9 mouse cellular contexts compared by ENCODE assay signal in the genomic region with DNA sequence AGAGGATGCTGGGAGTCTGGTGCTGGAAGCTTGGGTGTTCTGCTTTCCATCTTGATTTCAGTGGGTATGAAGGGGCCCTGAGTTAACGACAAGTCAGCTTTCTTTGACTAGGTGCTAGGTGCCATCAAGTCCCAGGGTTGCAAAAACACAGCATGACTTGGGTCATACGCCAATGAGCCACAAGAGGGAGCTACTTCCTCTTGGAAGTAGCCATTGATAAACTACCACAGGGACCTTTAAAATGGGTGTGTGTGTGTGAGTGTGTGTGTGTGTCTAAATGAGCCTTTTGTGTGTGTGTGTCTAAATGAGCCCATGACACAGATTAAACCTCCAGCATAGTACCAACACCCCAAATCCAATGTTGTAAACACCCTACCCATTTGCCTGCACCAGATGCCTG.
DNase-seq lines count a peak whose midpoint lies in the region; ATAC-seq and TF ChIP-seq lines count a peak whose summit lies in the region.
"Had no signal": no experiment of that assay in that cellular context is flagged by ENCODE, and none has a peak within 500 bp of the region (broad histone marks: within the 10 kb centered on the region; RNA-seq: fewer than 3 reads in every experiment).

No protein-coding gene starts in this region.

- H3K79me2 ChIP-seq in CH12.LX (replicated peaks; ENCODE audit: control insufficient read depth, extremely low read depth, insufficient read depth, poor library complexity, severe bottlenecking) = no peaks in the 10 kb centered on the region

- DNase-seq in CH12.LX (ENCODE audit: extremely low read depth) = peak; percentile 82
- DNase-seq in adrenal gland, adult 8-10 months = peak; percentile 43
- peak; percentile 39 for DNase-seq in embryo, embryonic 11.5 days (ENCODE audit: low read depth, low spot score)
- peak; percentile 46 to 71 for DNase-seq in gastrocnemius, postnatal 4 days (ENCODE audit: low spot score in 2 of 2)
- peak; percentile 77 for DNase-seq in kidney, postnatal 14 days
- peak; percentile 65 to 71 (median 69) for DNase-seq in liver, embryonic 14.5 days (ENCODE audit: low read depth in 3 of 3, low spot score in 3 of 3)
- peak; percentile 68 for DNase-seq in right cerebral cortex, adult 18-20 months
- peak; percentile 64 for DNase-seq in urinary bladder, postnatal 25 days (ENCODE audit: low spot score)

- no peak for TF ChIP-seq EP300 in CH12.LX (IDR thresholded peaks at IDR 0.05; ENCODE audit: low read length)
- TF ChIP-seq EP300 in liver, embryonic 14.5 days (IDR thresholded peaks at IDR 0.05; ENCODE audit: low read depth) = no peak

- TF ChIP-seq POLR2A in CH12.LX (IDR thresholded peaks at IDR 0.05; ENCODE audit: low read depth, low read length) = no peak

- peak; percentile 66 to 88 for TF ChIP-seq CTCF in CH12.LX (conservative IDR thresholded peaks at IDR 0.05 in 1 of 2, IDR thresholded peaks at IDR 0.05 in 1 of 2; ENCODE audit: low read depth in 2 of 2, low read length in 2 of 2)
- peak; percentile 92 for TF ChIP-seq CTCF in liver, embryonic 14.5 days (IDR thresholded peaks at IDR 0.05; ENCODE audit: low read depth)

- dilution Hi-C loops in CH12.LX (cut with MboI; ENCODE audit: extremely low pct_ligation_motif_present, extremely low pct_unique_long_range_greater_than_20kb, low sequenced_read_pairs) = no loop called here

- peaks cover 0 to 78% of the 10 kb centered on the region in 2 experiments for H3K36me3 ChIP-seq in CH12.LX (replicated peaks in 1 of 2; ENCODE audit: control insufficient read depth in 1 of 2, insufficient read depth in 1 of 2, low read length in 1 of 2)
- no peaks in the 10 kb centered on the region; the same call in 1 of the 2 replicates for H3K36me3 ChIP-seq in liver, embryonic 14.5 days (replicated peaks; ENCODE audit: control insufficient read depth, insufficient read depth, low read depth)

- H3K27ac ChIP-seq in CH12.LX (ENCODE audit: insufficient read depth, low read depth) = no peak overlapping the region
- no peak overlapping the region for H3K27ac ChIP-seq in liver, embryonic 14.5 days
- H3K27ac ChIP-seq: limb, embryonic 12.5 days had no signal

- no peaks in the 10 kb centered on the region for H3K9me3 ChIP-seq in CH12.LX (replicated peaks; ENCODE audit: low read length)
- no peaks in the 10 kb centered on the region for H3K9me3 ChIP-seq in liver, embryonic 14.5 days (ENCODE audit: control insufficient read depth, low read length)
- H3K9me3 ChIP-seq: limb, embryonic 12.5 days had no signal

- in situ Hi-C loops in CH12.LX (cut with MboI; ENCODE audit: low pct_ligation_motif_present, low pct_unique_long_range_greater_than_20kb, low sequenced_read_pairs) = loop anchor here (25.0 kb wide), 1 partner anchor 465 kb away; no protein-coding TSS in a partner anchor

- ATAC-seq in liver, embryonic 14.5 days (ENCODE audit: insufficient read depth) = peak; percentile 22; the same call in 1 of the 2 replicates

- H3K4me1 ChIP-seq in CH12.LX (ENCODE audit: control insufficient read depth in 1 of 2, insufficient read depth in 2 of 2) = peaks cover 0 to 27% of the 10 kb centered on the region in 2 experiments; a peak in 2 of 4 replicates
- H3K4me1 ChIP-seq in liver, embryonic 14.5 days (replicated peaks; ENCODE audit: control insufficient read depth in 2 of 2, insufficient read depth in 2 of 2, low read length in 1 of 2) = peaks cover 24 to 35% of the 10 kb centered on the region in 2 experiments

- H3K4me3 ChIP-seq in CH12.LX (replicated peaks in 1 of 3; ENCODE audit: low read depth in 2 of 3, low read length in 2 of 3, poor library complexity in 1 of 3) = no peak overlapping the region
- H3K4me3 ChIP-seq in liver, embryonic 14.5 days (ENCODE audit: insufficient read depth in 1 of 2, low read depth in 2 of 2, low read length in 2 of 2) = no peak overlapping the region
- H3K4me3 ChIP-seq: limb, embryonic 12.5 days had no signal

- peak; percentile 90 for TF ChIP-seq RAD21 in CH12.LX (IDR thresholded peaks at IDR 0.05; ENCODE audit: low read depth, low read length)

- H3K27me3 ChIP-seq in CH12.LX (replicated peaks) = no peaks in the 10 kb centered on the region
- no peaks in the 10 kb centered on the region for H3K27me3 ChIP-seq in liver, embryonic 14.5 days (ENCODE audit: control insufficient read depth, insufficient read depth, low read length)
- H3K27me3 ChIP-seq: limb, embryonic 12.5 days had no signal

- no peak overlapping the region for H3K4me2 ChIP-seq in CH12.LX (ENCODE audit: insufficient read depth, low read depth, poor library complexity, severe bottlenecking)
- H3K4me2 ChIP-seq in liver, embryonic 14.5 days (ENCODE audit: low read depth) = no peak overlapping the region
- H3K4me2 ChIP-seq: limb, embryonic 12.5 days had no signal

- WGBS in liver, embryonic 14.5 days (ENCODE audit: insufficient replicate concordance) = 6% methylated on average over 2 of the region's 2 CpGs

- H3K9ac ChIP-seq in CH12.LX (ENCODE audit: insufficient read depth, low read depth) = no peak overlapping the region
- no peak overlapping the region for H3K9ac ChIP-seq in liver, embryonic 14.5 days (replicated peaks)
- H3K9ac ChIP-seq: limb, embryonic 12.5 days had no signal

TF ChIP-seq in CH12.LX, 34 proteins besides CTCF, POLR2A, EP300 and RAD21:
- no peak for TF ChIP-seq HCFC1 (IDR thresholded peaks at IDR 0.05; ENCODE audit: low read depth, low read length)
- TF ChIP-seq UBTF (IDR thresholded peaks at IDR 0.05; ENCODE audit: low read depth, low read length) = no peak
- TF ChIP-seq E2F4 (IDR thresholded peaks at IDR 0.05; ENCODE audit: insufficient replicate concordance, low read depth, low read length) = no peak
- TF ChIP-seq ZNF384 (IDR thresholded peaks at IDR 0.05; ENCODE audit: low read depth, low read length) = no peak
- peak; percentile 68 for TF ChIP-seq ZC3H11A (IDR thresholded peaks at IDR 0.05; ENCODE audit: low read depth, low read length)
- TF ChIP-seq RCOR1 (conservative IDR thresholded peaks at IDR 0.05; ENCODE audit: low read depth, low read length) = no peak
- peak; percentile 94 for TF ChIP-seq SMC3 (IDR thresholded peaks at IDR 0.05; ENCODE audit: low read depth, low read length)
- peak; percentile 32; the same call in 1 of the 2 replicates for TF ChIP-seq NELFE (IDR thresholded peaks at IDR 0.05; ENCODE audit: low read depth, low read length)
- no peak for TF ChIP-seq CHD1 (IDR thresholded peaks at IDR 0.05; ENCODE audit: low read depth, low read length)
- TF ChIP-seq KAT2A (IDR thresholded peaks at IDR 0.05; ENCODE audit: insufficient replicate concordance, low read length) = no peak
- TF ChIP-seq POLR2AphosphoS2 (IDR thresholded peaks at IDR 0.05; ENCODE audit: low read depth, low read length) = no peak
